Mouse (Mus musculus) embryonic facial prominence, embryonic 14.5 days (tissue): ENCODE data around the gene Wfikkn2. TPM values are rescaled to one million over a fixed set of nuclear protein-coding genes. Genes with fewer than 3 reads are reported as not detected.

Experiments
- ATAC-seq: fragments of 200-750 bp; cut with Nextera tagmentation; 2 replicates; pipeline ENCODE4 v1.8.0; 2017; ENCODE audit warnings: low read depth, moderate number of reproducible peaks, moderate TSS enrichment
- DNase-seq: peaks from one replicate; pipeline ENCODE4 v3.0.0-alpha.2; 2015; ENCODE audit warnings: low spot score
- H3K27ac ChIP-seq: fragments of 300-500 bp; sonication (generic); replicated peaks from 2 replicates; pipeline ENCODE4 v1.5.1; 2014; ENCODE audit warnings: low read depth, mild to moderate bottlenecking, low read length, moderate library complexity
- H3K27me3 ChIP-seq: fragments of 300-500 bp; sonication (generic); replicated peaks from 2 replicates; pipeline ENCODE4 v1.6.1; 2014; ENCODE audit warnings: low read length; ENCODE audit not compliant: control insufficient read depth, insufficient read depth
- H3K36me3 ChIP-seq: fragments of 300-500 bp; sonication (generic); 2 replicates; pipeline ENCODE4 v1.6.1; 2014; ENCODE audit warnings: low read length, mixed read lengths; ENCODE audit not compliant: control insufficient read depth, insufficient read depth
- H3K4me1 ChIP-seq: fragments of 300-500 bp; sonication (generic); 2 replicates; pipeline ENCODE4 v1.6.1; 2014; ENCODE audit warnings: antibody characterized with exemption, low read length; ENCODE audit not compliant: control insufficient read depth, insufficient read depth
- H3K4me2 ChIP-seq: fragments of 300-500 bp; sonication (generic); 2 replicates; pipeline ENCODE4 v1.6.1; 2014; ENCODE audit warnings: low read depth, mild to moderate bottlenecking, low read length, moderate library complexity, mixed read lengths
- H3K4me3 ChIP-seq: fragments of 300-500 bp; sonication (generic); 2 replicates; pipeline ENCODE4 v1.5.1; 2014; ENCODE audit warnings: low read depth, mild to moderate bottlenecking, low read length
- H3K9ac ChIP-seq: fragments of 300-500 bp; sonication (generic); 2 replicates; pipeline ENCODE4 v1.6.1; 2014; ENCODE audit warnings: low read depth, mild to moderate bottlenecking, low read length, moderate library complexity, mixed read lengths
- H3K9me3 ChIP-seq: fragments of 300-500 bp; sonication (generic); 2 replicates; pipeline ENCODE4 v1.6.1; 2016; ENCODE audit warnings: low read length; ENCODE audit not compliant: control insufficient read depth
- WGBS: fragments of 180-500 bp; shearing (Covaris S2); extraction: QIAGEN DNeasy Blood & Tissue Kit; methylation state at CpG from one replicate; pipeline ENCODE4 v1.1.7; 2014; 5-methylcytosine and 5-hydroxymethylcytosine counted together
- polyA plus RNA-seq: library from polyadenylated mRNA; unstranded; fragments of >200 nt; fragmentation: Nextera tagmentation; extraction: Ambion mirVana; gene quantifications from 2 replicates; pipeline ENCODE4 v1.2.1, GENCODE M21; 2014

Wfikkn2 gene
- polyA plus RNA-seq, 1 experiment from 2014 or later, result 5.9 TPM

DNA sequence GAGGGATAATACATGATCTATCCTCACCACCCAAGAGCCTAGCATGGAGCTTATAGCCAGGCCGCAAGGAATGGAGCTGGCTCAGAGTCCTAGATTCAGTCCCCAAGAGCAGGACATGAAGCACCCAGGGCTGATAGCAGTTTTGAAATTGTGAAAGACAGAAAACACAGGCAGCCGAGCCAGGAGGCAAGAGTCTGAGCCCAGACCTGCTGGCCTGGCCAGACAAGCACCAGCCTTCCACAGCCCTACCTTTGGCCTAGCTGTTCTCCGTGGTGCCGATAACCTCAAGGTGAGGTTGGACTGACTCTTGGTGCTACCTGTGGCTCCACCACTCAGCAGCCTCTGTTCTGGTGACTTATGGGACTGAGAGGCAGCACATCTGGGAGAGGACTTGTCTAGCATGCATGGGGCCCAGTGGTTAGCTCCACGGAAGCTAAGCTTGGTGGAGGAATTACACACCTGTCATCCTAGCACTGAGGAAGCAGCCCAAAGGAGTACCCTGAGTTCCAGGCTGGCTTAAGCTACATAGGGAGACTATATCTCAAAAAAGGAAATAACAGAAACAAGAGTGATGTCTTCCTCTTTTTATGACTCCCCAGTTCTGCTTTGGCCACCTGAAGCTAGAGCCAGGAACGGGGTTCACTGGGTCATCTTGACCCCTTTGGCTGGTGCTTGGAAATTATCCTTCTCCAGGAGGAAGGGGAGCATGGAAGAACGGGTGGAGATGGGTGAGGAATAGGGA lies 47.2 kb downstream of the Wfikkn2 start:
- no peaks in the 10 kb centered on the region for H3K9me3 ChIP-seq
- DNase-seq (no peak), ATAC-seq (no peak)
- 88% methylated on average over 7 of the region's 7 CpGs for WGBS
- no peaks in the 10 kb centered on the region for H3K36me3 ChIP-seq
- H3K4me1 ChIP-seq, result no peaks in the 10 kb centered on the region
- no peak overlapping the region for H3K4me2 ChIP-seq
- H3K27me3 ChIP-seq, result no peaks in the 10 kb centered on the region
- H3K27ac ChIP-seq, result no peak overlapping the region
- H3K9ac ChIP-seq, result no peak overlapping the region
- no peak overlapping the region for H3K4me3 ChIP-seq

GRCm38 (mm10) chr11:94196311-94196710 lies 49.5 kb downstream of the Wfikkn2 start:
- H3K27ac ChIP-seq, result no peak overlapping the region
- no peaks in the 10 kb centered on the region for H3K27me3 ChIP-seq
- no peak overlapping the region for H3K9ac ChIP-seq
- H3K4me1 ChIP-seq, result no peaks in the 10 kb centered on the region
- H3K4me2 ChIP-seq, result no peak overlapping the region
- ATAC-seq, result no peak
- no peak overlapping the region for H3K4me3 ChIP-seq
- no peak for DNase-seq
- WGBS, result 77% methylated on average over 3 of the region's 3 CpGs
- no peaks in the 10 kb centered on the region for H3K36me3 ChIP-seq
- no peaks in the 10 kb centered on the region for H3K9me3 ChIP-seq

- no peak overlapping the region for H3K9ac ChIP-seq
- 52% methylated on average over 2 of the region's 2 CpGs for WGBS
- no peak for ATAC-seq
Measured at GRCm38 (mm10) chr11:94193109-94193508, 52.7 kb downstream of the Wfikkn2 start.

DNA sequence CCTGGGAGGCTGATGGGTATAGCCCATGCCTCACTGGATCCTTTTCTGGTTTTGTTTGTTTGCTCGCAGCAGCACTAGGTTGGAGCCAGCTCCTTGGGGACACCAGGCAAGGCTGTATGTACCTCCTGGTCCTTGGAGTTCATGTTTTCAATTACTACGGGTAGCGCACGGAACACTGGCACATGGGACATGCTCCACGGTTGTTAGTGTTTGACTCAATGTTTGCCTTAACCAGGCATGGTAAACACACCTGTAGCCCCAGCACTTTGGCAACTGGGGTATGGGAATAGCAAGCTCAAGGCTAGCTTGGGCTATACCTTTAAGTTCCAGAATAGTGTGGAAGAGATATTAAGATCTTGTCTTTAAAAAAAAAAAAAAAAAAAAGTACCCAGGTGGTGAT lies 55.1 kb downstream of the Wfikkn2 start:
- no peaks in the 10 kb centered on the region for H3K9me3 ChIP-seq
- DNase-seq (no peak), ATAC-seq (no peak)
- H3K4me1 ChIP-seq, result no peaks in the 10 kb centered on the region
- 44% methylated on average over 5 of the region's 5 CpGs for WGBS
- no peaks in the 10 kb centered on the region for H3K27me3 ChIP-seq
- H3K27ac ChIP-seq, result no peak overlapping the region
- H3K36me3 ChIP-seq, result no peaks in the 10 kb centered on the region
- no peak overlapping the region for H3K4me3 ChIP-seq
- H3K9ac ChIP-seq, result no peak overlapping the region
- H3K4me2 ChIP-seq, result no peak overlapping the region

More at GRCm38 (mm10) chr11:94193109-94193508, 52.7 kb downstream of the Wfikkn2 start:
- Histone ChIP-seq H3K27me3 (no peaks in the 10 kb centered on the region), H3K4me1 (no peaks in the 10 kb centered on the region), H3K27ac (no peak overlapping the region), H3K4me3 (no peak overlapping the region), H3K36me3 (no peaks in the 10 kb centered on the region), H3K9me3 (no peaks in the 10 kb centered on the region), H3K4me2 (no peak overlapping the region)
- DNase-seq, result no peak

DNA sequence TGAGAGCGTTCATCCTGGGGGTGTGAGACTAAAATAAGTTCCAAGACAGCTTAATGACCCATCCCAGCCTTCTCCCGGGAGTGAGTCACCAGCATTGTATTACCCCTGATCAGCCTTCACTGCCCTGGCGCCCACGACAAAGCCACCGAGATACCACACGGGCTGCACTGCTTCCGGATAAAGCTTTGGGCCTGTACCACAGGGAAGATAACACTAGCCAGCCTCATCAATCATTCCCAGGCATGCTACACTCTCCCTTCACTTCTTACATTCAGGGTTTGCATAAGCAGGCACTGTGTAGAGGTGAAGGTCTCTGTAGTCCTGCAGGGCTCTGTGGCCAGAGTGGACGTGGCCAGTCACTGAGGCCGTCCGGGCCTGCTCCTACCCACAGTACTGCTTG lies 56.2 kb downstream of the Wfikkn2 start:
- Histone ChIP-seq H3K27me3 (no peaks in the 10 kb centered on the region), H3K9ac (no peak overlapping the region)
- ATAC-seq, result no peak

More for the DNA sequence above, 56.2 kb downstream of the Wfikkn2 start:
- H3K4me3 ChIP-seq, result no peak overlapping the region
- 62% methylated on average over 10 of the region's 10 CpGs for WGBS
- H3K27ac ChIP-seq, result no peak overlapping the region
- no peaks in the 10 kb centered on the region for H3K9me3 ChIP-seq
- DNase-seq, result no peak
- no peak overlapping the region for H3K4me2 ChIP-seq
- no peaks in the 10 kb centered on the region for H3K36me3 ChIP-seq
- no peaks in the 10 kb centered on the region for H3K4me1 ChIP-seq

Other genes starting within 250 kb of the Wfikkn2 start
- gene Spag9, start 249.9 kb downstream of the Wfikkn2 start, polyA plus RNA-seq, result 69.9 and 71.6 TPM in 2 replicates
- 33.8 and 40.3 TPM in 2 replicates for gene Tob1, start 34.6 kb downstream of the Wfikkn2 start, polyA plus RNA-seq
- 0.38 TPM in 1 of 2 replicates, not detected in the other for gene Gm21885, start 35.9 kb upstream of the Wfikkn2 start, polyA plus RNA-seq
- gene Luc7l3, start 76.0 kb upstream of the Wfikkn2 start, polyA plus RNA-seq, result 88.8 and 91.4 TPM in 2 replicates
- gene Ankrd40, start 82.0 kb upstream of the Wfikkn2 start, polyA plus RNA-seq, result 24.0 and 28.4 TPM in 2 replicates
- 1.3 and 2.2 TPM in 2 replicates for gene Abcc3, start 147.0 kb upstream of the Wfikkn2 start, polyA plus RNA-seq
- gene Cacna1g, start 228.2 kb upstream of the Wfikkn2 start, polyA plus RNA-seq, result 30.0 and 30.5 TPM in 2 replicates
- gene Spata20, start 240.2 kb upstream of the Wfikkn2 start, polyA plus RNA-seq, result 0.31 and 0.51 TPM in 2 replicates